Mouse (Mus musculus): ENCODE measurements at regions not wholly inside any gene's neighbourhood (a gene's known extent, or its start where the extent isn't known, plus 50 kb on each side); places are given as distances from the start of the nearest gene placed in this dataset.

DNA sequence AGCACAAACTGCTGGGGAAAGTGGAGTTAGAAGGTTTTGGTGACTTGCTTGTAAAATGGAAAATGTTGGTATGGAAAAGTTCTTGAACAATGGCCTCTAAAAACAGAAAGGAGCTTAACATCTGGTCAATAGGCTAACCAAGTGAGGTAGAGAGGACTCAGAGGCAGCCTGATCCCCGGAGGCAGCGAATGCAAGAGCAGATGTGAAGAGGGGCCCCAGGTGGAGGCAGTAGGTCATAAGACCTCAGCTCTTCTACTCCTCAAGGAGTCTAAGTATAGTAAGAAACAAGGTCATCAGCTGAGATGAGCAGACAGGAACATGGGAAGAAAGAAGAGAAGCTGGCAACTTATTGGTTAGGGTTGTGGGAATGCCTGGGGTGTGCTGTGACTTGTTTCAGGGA is 493.5 kb upstream of the Gm10131 start:
- H3K4me2 ChIP-seq, result no peak overlapping the region
- no peaks in the 10 kb centered on the region for H3K36me3 ChIP-seq
- no peaks in the 10 kb centered on the region for H3K27me3 ChIP-seq (replicated peaks)
- H3K9me3 ChIP-seq (replicated peaks), result 0 out of 2 replicates have a peak, but pooled peaks cover 2% of the 10 kb centered on the region
- H3K9ac ChIP-seq, result no peak overlapping the region
- ATAC-seq (ENCODE audit: insufficient number of reproducible peaks, low FRiP score), result no peak
- no peaks in the 10 kb centered on the region for H3K4me1 ChIP-seq (replicated peaks)
- no peak overlapping the region for H3K4me3 ChIP-seq
- no peak overlapping the region for H3K27ac ChIP-seq (ENCODE audit: poor library complexity, severe bottlenecking)
- 87% methylated on average over 2 of the region's 2 CpGs for WGBS

DNA sequence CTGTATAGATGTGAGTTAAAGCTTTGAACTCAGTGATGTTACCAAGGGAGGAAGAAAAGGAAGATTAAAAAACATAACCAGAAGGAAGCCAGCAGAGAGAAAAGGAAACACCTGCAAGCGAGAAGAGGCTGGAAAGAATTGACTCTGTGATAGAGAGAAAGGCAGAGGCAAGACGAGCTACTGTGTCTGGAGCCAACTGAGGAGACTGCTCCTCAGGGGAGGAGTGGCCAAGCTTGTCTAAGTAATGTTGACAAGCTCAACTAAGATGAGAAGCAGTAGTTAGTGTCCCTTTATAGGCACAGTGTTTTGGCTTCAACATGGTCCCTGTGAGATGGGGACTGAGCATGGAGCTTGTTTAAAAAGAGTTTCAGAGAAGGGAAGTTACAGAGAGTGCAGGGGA is 493.0 kb upstream of the Gm10131 start:
- Histone ChIP-seq H3K4me3 (no peak overlapping the region), H3K36me3 (no peaks in the 10 kb centered on the region), H3K4me1 (replicated peaks) (no peaks in the 10 kb centered on the region), H3K27me3 (replicated peaks) (no peaks in the 10 kb centered on the region), H3K9ac (no peak overlapping the region), H3K9me3 (replicated peaks) (0 out of 2 replicates have a peak, but pooled peaks cover 2% of the 10 kb centered on the region), H3K4me2 (no peak overlapping the region), H3K27ac (ENCODE audit: poor library complexity, severe bottlenecking) (no peak overlapping the region)
- ATAC-seq (ENCODE audit: insufficient number of reproducible peaks, low FRiP score), result no peak
- WGBS, result 48% methylated on average over 2 of the region's 2 CpGs

GRCm38 (mm10) chr8:34601426-34601953 is 490.0 kb upstream of the Gm10131 start:
- H3K27me3 ChIP-seq (replicated peaks), result no peaks in the 10 kb centered on the region
- WGBS, result 74% methylated on average over 3 of the region's 3 CpGs
- H3K4me1 ChIP-seq (replicated peaks), result no peaks in the 10 kb centered on the region
- no peaks in the 10 kb centered on the region for H3K36me3 ChIP-seq
- H3K9me3 ChIP-seq (replicated peaks), result no peaks in the 10 kb centered on the region
- no peak for ATAC-seq (ENCODE audit: insufficient number of reproducible peaks, low FRiP score)
- H3K27ac ChIP-seq (ENCODE audit: poor library complexity, severe bottlenecking), result no peak overlapping the region
- H3K4me2 ChIP-seq, result no peak overlapping the region
- no peak overlapping the region for H3K9ac ChIP-seq
- H3K4me3 ChIP-seq, result no peak overlapping the region

DNA sequence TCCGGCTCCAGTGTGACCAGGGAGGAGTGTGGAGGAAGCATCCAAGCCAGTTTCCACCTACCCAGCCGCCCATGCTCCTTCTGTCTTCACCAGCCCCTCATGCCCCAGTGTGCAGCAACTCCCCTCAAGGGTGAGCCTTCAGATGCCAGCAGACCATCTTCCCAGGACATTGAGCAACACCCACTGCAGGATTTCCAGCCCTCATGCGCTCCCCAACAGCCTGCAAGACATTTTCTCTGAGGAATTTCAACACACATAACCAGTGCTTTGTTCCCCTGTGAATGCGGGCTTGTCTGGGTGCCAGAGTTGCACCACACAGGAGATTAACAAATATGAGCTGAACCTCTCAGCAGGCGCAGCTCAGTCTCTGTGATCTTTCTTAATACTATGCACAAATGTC is 489.3 kb upstream of the Gm10131 start:
- Histone ChIP-seq H3K9ac (no peak overlapping the region), H3K27me3 (replicated peaks) (no peaks in the 10 kb centered on the region), H3K4me1 (replicated peaks) (no peaks in the 10 kb centered on the region), H3K4me2 (no peak overlapping the region), H3K36me3 (no peaks in the 10 kb centered on the region), H3K9me3 (replicated peaks) (no peaks in the 10 kb centered on the region), H3K4me3 (no peak overlapping the region), H3K27ac (ENCODE audit: poor library complexity, severe bottlenecking) (no peak overlapping the region)
- WGBS, result 72% methylated on average over 5 of the region's 5 CpGs
- no peak for ATAC-seq (ENCODE audit: insufficient number of reproducible peaks, low FRiP score)

DNA sequence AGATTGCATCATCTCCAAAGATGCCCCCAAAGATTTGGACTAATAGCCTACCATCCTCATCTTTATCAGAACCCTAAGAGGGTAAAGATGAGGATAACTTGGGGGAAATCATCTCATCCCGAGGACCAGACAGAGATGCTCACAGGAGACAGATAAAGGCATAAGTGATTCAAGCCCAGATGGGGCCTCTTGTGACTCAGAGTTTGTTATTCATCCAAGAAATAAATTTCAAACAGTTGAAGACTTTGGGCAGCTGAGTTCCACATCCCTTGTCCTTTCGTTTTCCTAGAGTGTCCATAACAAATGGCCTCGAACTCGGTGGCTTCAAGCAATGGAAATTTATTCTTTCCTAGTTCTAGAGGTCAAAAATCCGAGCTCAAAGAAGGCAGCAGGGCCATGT is 485.1 kb upstream of the Gm10131 start:
- H3K4me2 ChIP-seq, result no peak overlapping the region
- no peaks in the 10 kb centered on the region for H3K4me1 ChIP-seq (replicated peaks)
- no peaks in the 10 kb centered on the region for H3K9me3 ChIP-seq (replicated peaks)
- no peak for ATAC-seq (ENCODE audit: insufficient number of reproducible peaks, low FRiP score)
- H3K36me3 ChIP-seq, result no peaks in the 10 kb centered on the region
- H3K9ac ChIP-seq, result no peak overlapping the region
- H3K4me3 ChIP-seq, result no peak overlapping the region
- no peak overlapping the region for H3K27ac ChIP-seq (ENCODE audit: poor library complexity, severe bottlenecking)
- WGBS, result 68% methylated on average over 5 of the region's 5 CpGs
- no peaks in the 10 kb centered on the region for H3K27me3 ChIP-seq (replicated peaks)

- H3K9me3 ChIP-seq (replicated peaks), result no peaks in the 10 kb centered on the region
- no peak overlapping the region for H3K4me2 ChIP-seq
- no peaks in the 10 kb centered on the region for H3K4me1 ChIP-seq (replicated peaks)
- no peak overlapping the region for H3K4me3 ChIP-seq
- no peak for ATAC-seq (ENCODE audit: insufficient number of reproducible peaks, low FRiP score)
- H3K27ac ChIP-seq (ENCODE audit: poor library complexity, severe bottlenecking), result no peak overlapping the region
- 85% methylated on average over 8 of the region's 8 CpGs for WGBS
- no peak overlapping the region for H3K9ac ChIP-seq
- no peaks in the 10 kb centered on the region for H3K36me3 ChIP-seq
- no peaks in the 10 kb centered on the region for H3K27me3 ChIP-seq (replicated peaks)
These were observed 479.6 kb upstream of the Gm10131 start for GRCm38 (mm10) chr8:34590976-34591749.

DNA sequence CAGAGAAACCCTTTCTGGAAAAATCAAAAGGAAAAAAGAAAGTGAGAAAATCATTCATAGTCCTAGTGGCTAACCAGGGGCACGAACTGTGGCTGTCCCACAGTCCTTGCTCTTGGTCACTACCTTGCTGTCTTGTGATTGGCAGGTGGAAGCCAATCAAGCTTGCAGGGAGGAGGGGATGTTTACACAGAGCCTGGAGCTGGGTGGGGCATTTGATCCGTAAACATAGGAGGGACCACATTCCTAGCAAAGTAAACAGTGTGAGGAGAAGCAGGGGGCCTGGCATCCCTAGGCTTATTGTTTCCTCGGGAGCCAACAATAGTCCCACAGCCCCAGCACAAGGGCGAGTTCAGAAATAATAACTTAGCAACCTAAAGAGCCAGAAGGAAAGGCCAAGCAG is 466.5 kb upstream of the Gm10131 start:
- no peaks in the 10 kb centered on the region for H3K9me3 ChIP-seq (replicated peaks)
- H3K4me2 ChIP-seq, result no peak overlapping the region
- no peak overlapping the region for H3K27ac ChIP-seq (ENCODE audit: poor library complexity, severe bottlenecking)
- no peak for ATAC-seq (ENCODE audit: insufficient number of reproducible peaks, low FRiP score)
- H3K4me3 ChIP-seq, result no peak overlapping the region
- 27% methylated on average over 4 of the region's 4 CpGs for WGBS
- H3K4me1 ChIP-seq (replicated peaks), result peaks cover 7% of the 10 kb centered on the region; the same call in 1 of the 2 replicates
- H3K27me3 ChIP-seq (replicated peaks), result no peaks in the 10 kb centered on the region
- no peak overlapping the region for H3K9ac ChIP-seq
- H3K36me3 ChIP-seq, result no peaks in the 10 kb centered on the region

- Histone ChIP-seq H3K4me2 (no peak overlapping the region), H3K9ac (no peak overlapping the region), H3K4me1 (replicated peaks) (peaks cover 7% of the 10 kb centered on the region; the same call in 1 of the 2 replicates), H3K36me3 (no peaks in the 10 kb centered on the region), H3K4me3 (no peak overlapping the region), H3K9me3 (replicated peaks) (peaks cover 11% of the 10 kb centered on the region; the same call in 1 of the 2 replicates), H3K27me3 (replicated peaks) (no peaks in the 10 kb centered on the region), H3K27ac (ENCODE audit: poor library complexity, severe bottlenecking) (no peak overlapping the region)
- ATAC-seq (ENCODE audit: insufficient number of reproducible peaks, low FRiP score), result no peak
- WGBS, result 72% methylated on average over 3 of the region's 3 CpGs
These were observed 462.5 kb upstream of the Gm10131 start for GRCm38 (mm10) chr8:34574009-34574408.

- Histone ChIP-seq H3K27me3 (replicated peaks) (no peaks in the 10 kb centered on the region), H3K4me1 (replicated peaks) (peaks cover 7% of the 10 kb centered on the region; the same call in 1 of the 2 replicates), H3K4me2 (no peak overlapping the region), H3K36me3 (no peaks in the 10 kb centered on the region), H3K9me3 (replicated peaks) (peaks cover 14% of the 10 kb centered on the region; the same call in 1 of the 2 replicates), H3K27ac (ENCODE audit: poor library complexity, severe bottlenecking) (no peak overlapping the region), H3K9ac (no peak overlapping the region), H3K4me3 (no peak overlapping the region)
- 49% methylated on average over 9 of the region's 9 CpGs for WGBS
- no peak for ATAC-seq (ENCODE audit: insufficient number of reproducible peaks, low FRiP score)
These were observed 461.7 kb upstream of the Gm10131 start for GRCm38 (mm10) chr8:34573007-34573881.

DNA sequence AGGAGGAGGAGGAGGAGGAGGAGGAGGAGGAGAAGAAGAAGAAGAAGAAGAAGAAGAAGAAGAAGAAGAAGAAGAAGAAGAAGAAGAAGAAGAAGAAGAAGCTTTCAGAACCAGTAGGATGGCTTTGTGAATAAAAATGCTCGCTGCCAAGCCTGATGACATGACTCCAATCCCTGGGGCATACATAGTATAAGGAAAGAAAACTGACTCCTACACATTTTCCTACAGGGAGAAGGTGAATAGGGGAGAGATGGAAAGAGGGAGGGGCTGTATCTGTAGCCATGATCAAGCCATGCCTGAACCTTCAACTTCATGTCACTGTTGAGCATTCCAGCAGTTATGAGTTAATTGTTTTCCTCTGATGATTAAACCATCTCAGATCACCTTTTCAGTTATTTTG is 460.2 kb upstream of the Gm10131 start:
- no peak overlapping the region for H3K4me2 ChIP-seq
- no peaks in the 10 kb centered on the region for H3K27me3 ChIP-seq (replicated peaks)
- H3K36me3 ChIP-seq, result no peaks in the 10 kb centered on the region
- H3K27ac ChIP-seq (ENCODE audit: poor library complexity, severe bottlenecking), result no peak overlapping the region
- ATAC-seq (ENCODE audit: insufficient number of reproducible peaks, low FRiP score), result no peak
- H3K9ac ChIP-seq, result no peak overlapping the region
- H3K4me3 ChIP-seq, result no peak overlapping the region
- peaks cover 14% of the 10 kb centered on the region; the same call in 1 of the 2 replicates for H3K9me3 ChIP-seq (replicated peaks)
- peaks cover 7% of the 10 kb centered on the region; the same call in 1 of the 2 replicates for H3K4me1 ChIP-seq (replicated peaks)
- 75% methylated on average over 1 of the region's 1 CpGs for WGBS

DNA sequence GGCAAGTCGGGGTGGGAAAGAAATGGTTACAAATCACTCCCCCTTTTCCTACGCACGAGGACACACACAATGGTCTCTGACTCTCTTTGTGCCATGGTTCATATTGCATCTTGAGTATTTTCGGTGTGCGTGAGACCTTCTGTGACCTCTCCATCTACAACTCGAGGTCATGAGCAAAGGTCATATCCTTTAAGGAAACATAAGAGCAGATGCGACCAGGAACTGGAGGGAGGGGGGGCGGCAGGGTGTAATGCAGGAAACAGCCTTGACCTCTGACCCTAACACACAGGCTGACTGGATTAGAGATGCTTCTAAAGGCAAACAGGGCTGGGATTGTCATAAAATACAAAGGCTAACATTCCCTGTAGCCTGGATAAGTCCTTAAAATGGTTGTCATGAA is 450.7 kb upstream of the Gm10131 start:
- Histone ChIP-seq H3K9me3 (replicated peaks) (peaks cover 4% of the 10 kb centered on the region; the same call in 1 of the 2 replicates), H3K4me3 (no peak overlapping the region), H3K36me3 (no peaks in the 10 kb centered on the region), H3K27ac (ENCODE audit: poor library complexity, severe bottlenecking) (no peak overlapping the region), H3K27me3 (replicated peaks) (no peaks in the 10 kb centered on the region), H3K4me1 (replicated peaks) (no peaks in the 10 kb centered on the region), H3K4me2 (no peak overlapping the region), H3K9ac (no peak overlapping the region)
- WGBS, result 55% methylated on average over 8 of the region's 8 CpGs
- ATAC-seq (ENCODE audit: insufficient number of reproducible peaks, low FRiP score), result no peak

Measured in heart, embryonic 12.5 days (tissue).